Mouse (Mus musculus) Patski (cell line): ENCODE results near the gene Zc3h15. TPM values are rescaled to one million over a fixed set of nuclear protein-coding genes. Genes with fewer than 3 reads are reported as not detected.

Experiments used
- ATAC-seq: fragments of 100-300 bp; one replicate; pipeline ENCODE4 v1.8.0; 2021
- CTCF ChIA-PET: fragments of 350-600 bp; sonication (Branson Sonifier 250); formaldehyde crosslinking; loops from one replicate; lab custom pipeline; 2022; ENCODE audit warnings: inconsistent platforms; lab: Charles Lee
- POLR2A ChIA-PET: fragments of 350-600 bp; sonication (Branson Sonifier 250); formaldehyde crosslinking; loops from one replicate; lab custom pipeline; 2022; ENCODE audit warnings: antibody characterized with exemption, inconsistent platforms; lab: Charles Lee
- DNase-seq: peaks from one replicate; pipeline ENCODE4 v3.0.0-alpha.2; 2011; ENCODE audit warnings: low read depth, low spot score
- H3K27me3 ChIP-seq: fragments of 371-371 bp; one replicate; pipeline ENCODE4 v1.5.1; 2021
- CTCF ChIP-seq: fragments of 100-300 bp; IDR thresholded peaks from one replicate; pipeline ENCODE4 v1.5.1; 2021
- in situ Hi-C: fragments of 300-500 bp; cut with MboI; formaldehyde crosslinking; loops from 3 replicates; pipeline ENCODE4 v1.11.1; 2018; ENCODE audit warnings: low pct_unique_long_range_greater_than_20kb, mixed read lengths
- polyA plus RNA-seq: library from polyadenylated mRNA; unstranded; gene quantifications from one replicate; pipeline ENCODE4 v1.2.3, GENCODE M21; 2021

Gene Zc3h15
- polyA plus RNA-seq, 1 experiment from 2014 or later, result 85.5 TPM

- POLR2A ChIA-PET, result interaction anchor here (1.1 kb wide), 1 partner anchor 25 kb away, joined by 4 read pairs; no protein-coding TSS in a partner anchor
- DNase-seq, result no peak
- no peak for TF ChIP-seq CTCF
- ATAC-seq, result no peak
- in situ Hi-C loops, result no loop called here
- no peaks in the 10 kb centered on the region for H3K27me3 ChIP-seq
- CTCF ChIA-PET, result interaction anchor here (3.8 kb wide), 1 partner anchor 12 kb away, joined by 16 read pairs; no protein-coding TSS in a partner anchor
Observed at GRCm38 (mm10) chr2:83684691-83685090, 40.5 kb downstream of the Zc3h15 start.

GRCm38 (mm10) chr2:83690372-83690771, 46.1 kb downstream of the Zc3h15 start:
- no peak for TF ChIP-seq CTCF
- ChIA-PET POLR2A (no interaction called here), CTCF (interaction anchor here (1.3 to 1.7 kb wide), 3 partner anchors 8 to 15 kb away, joined by 3 to 5 read pairs (median 5); no protein-coding TSS in a partner anchor)
- in situ Hi-C loops, result no loop called here
- peak; percentile 44 for ATAC-seq
- DNase-seq, result no peak
- H3K27me3 ChIP-seq, result no peaks in the 10 kb centered on the region

DNA sequence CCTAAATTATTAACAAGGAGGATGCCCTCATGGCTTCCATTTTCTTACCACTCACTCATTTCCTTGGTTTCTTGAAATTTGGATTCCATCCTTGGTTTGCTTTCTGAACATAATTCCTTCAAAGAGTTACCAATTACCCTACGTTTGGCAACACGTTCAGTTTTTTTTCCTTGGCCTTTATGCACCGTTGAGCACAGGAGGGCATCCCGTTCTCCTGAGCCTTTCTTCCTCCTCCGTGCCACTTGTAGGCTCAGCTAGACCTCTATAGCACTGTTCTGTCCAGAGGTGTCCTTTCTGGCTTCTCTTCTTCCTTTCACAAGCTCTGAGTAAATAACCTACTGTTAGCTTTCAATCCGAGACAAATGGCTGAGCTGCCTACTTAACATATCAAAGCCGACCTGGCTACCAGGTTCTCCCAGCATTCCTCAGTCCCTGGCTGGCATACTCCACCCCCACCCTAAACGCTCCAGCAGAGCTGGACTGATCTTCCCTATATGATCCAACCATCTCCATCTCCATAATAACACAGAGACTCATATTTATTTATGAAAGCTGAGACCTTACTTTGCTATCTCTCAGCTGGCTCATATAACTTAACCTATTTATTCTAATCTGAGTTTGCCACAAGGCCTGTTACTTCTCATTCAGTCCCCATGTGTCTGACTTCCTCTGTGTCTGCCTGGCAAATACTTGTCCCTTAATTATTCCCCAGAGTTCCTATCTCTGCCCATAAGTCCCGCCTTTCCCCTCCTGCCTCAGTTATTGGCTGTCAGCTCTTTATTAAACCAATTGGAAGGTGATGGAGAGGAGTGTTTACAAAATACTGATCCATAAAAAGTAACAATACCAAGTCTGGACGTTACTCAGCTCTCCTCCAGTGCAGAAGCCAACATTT, 48.7 kb downstream of the Zc3h15 start:
- ChIA-PET POLR2A (interaction anchor here (0.6 kb wide), 1 partner anchor 10 kb away, joined by 4 read pairs; no protein-coding TSS in a partner anchor), CTCF (interaction anchor here (1.1 to 1.5 kb wide), 5 partner anchors 9 to 15 kb away, joined by 3 to 5 read pairs (median 3); no protein-coding TSS in a partner anchor)
- peak; percentile 47 for ATAC-seq
- DNase-seq, result no peak
- no peaks in the 10 kb centered on the region for H3K27me3 ChIP-seq
- in situ Hi-C loops, result no loop called here
- no peak for TF ChIP-seq CTCF

- H3K27me3 ChIP-seq, result no peaks in the 10 kb centered on the region
- ATAC-seq (no peak), DNase-seq (no peak)
- CTCF ChIA-PET, result no interaction called here
- POLR2A ChIA-PET, result no interaction called here
- TF ChIP-seq CTCF, result no peak
- in situ Hi-C loops, result no loop called here
Observed at GRCm38 (mm10) chr2:83694061-83694460, 49.8 kb downstream of the Zc3h15 start.

DNA sequence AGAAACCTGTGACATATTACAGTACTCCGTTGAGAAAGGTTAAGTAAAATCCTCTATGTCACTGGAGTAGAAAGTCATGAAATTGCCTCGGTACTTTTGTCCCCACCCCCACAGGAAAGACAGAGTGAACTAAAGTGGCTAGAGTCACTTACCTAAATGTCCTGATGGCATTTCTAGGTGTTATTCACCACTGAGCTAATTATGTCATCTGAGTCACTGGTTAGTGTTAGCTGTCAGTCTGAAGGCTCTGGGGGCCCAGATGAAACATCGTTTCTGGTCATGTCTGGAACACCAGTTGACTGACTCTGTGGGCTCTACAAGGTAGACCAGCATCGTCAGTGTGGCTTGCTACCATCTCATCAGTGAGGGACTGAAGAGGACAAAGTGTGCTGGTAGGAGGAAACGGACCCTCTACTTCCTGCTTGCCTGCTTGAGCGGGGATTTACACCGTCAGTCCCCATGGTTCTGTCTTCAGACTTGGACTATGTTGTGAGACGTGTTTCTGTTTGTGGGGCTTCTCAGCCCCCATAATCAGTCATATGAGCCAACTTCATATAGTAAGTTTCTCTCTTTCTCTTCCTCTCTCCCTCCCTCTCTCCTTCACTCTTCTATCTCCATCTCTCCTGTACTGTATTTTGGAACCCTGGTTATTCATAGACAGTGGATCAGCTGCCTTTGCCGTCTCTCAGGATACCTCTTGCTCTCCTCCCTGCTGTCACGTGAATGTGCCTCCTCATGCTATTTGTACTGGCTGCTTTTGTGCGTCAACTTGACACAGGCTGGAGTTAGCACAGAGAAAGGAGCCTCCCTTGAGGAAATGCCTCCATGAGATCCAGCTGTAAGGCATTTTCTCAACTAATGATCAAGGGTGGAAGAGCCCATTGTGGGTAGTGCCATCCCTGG, 51.4 kb downstream of the Zc3h15 start:
- in situ Hi-C loops, result no loop called here
- no peak for ATAC-seq

DNA sequence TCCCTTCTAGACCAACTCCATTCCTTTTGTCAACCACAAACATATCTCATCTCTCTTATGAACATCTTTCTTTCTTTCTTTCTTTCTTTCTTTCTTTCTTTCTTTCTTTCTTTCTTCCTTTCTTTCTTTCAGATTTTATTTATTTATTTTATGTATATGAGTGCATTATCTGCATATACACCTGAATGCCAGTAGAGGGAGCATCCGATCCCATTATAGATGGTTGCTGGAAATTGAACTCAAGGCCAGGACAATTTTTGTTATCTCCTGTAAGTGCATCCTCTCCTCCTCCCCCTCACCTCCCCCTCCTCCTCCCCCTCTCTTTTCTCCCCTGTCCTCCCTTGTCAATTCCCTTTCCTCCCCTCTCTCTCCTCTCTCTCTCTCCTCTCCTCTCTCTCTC, 54.2 kb downstream of the Zc3h15 start:
- POLR2A ChIA-PET, result no interaction called here
- peak; percentile 16 for TF ChIP-seq CTCF
- CTCF ChIA-PET, result no interaction called here
- no peaks in the 10 kb centered on the region for H3K27me3 ChIP-seq
- DNase-seq (no peak), ATAC-seq (no peak)
- in situ Hi-C loops, result no loop called here

More for the DNA sequence above, 51.4 kb downstream of the Zc3h15 start:
- H3K27me3 ChIP-seq, result no peaks in the 10 kb centered on the region
- no peak for TF ChIP-seq CTCF
- CTCF ChIA-PET, result interaction anchor here (0.6 to 1.1 kb wide), 2 partner anchors 8 to 14 kb away, joined by 3 read pairs; no protein-coding TSS in a partner anchor
- DNase-seq, result no peak
- POLR2A ChIA-PET, result no interaction called here

DNA sequence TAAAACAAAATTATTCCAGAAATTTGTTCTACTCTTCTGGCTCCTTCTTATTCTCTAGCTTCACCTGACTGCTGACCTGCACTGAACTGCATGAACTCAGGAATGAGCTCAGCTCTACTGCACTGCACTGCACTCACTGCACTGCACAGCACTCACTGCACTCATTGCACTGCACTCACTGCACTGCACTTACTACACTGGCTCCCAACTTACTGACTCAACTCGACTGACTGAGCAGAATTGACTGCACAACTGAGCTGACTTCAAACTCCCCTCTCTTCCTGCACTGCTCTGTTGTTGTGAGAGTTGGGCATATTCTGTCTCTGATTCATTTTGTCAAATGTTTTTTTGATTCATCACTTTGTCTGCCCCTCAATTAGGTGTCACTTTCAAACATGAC, 55.1 kb downstream of the Zc3h15 start:
- ChIA-PET CTCF (no interaction called here), POLR2A (no interaction called here)
- TF ChIP-seq CTCF, result no peak
- DNase-seq (no peak), ATAC-seq (peak; percentile 66)
- no peaks in the 10 kb centered on the region for H3K27me3 ChIP-seq
- in situ Hi-C loops, result no loop called here

DNA sequence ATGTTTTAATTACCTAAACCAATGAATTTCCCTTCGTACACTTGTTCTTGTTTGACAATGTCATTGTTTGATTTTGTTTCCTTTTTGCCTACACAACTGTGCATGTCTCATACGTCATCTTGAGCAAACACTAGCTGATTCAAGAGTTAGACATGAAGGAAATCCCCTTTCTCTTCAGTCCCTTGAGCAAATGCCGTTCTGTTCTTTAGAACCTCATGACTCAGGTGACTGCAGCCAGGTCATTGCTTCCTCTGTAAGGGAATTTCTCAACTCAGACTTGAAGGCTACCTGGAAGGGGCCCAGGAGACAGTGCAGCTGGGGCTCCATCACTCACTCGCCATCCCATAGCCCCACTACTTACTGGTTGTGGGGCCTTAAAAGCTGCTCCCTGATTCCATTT, 56.4 kb downstream of the Zc3h15 start:
- no peaks in the 10 kb centered on the region for H3K27me3 ChIP-seq

GRCm38 (mm10) chr2:83702411-83702810, 58.2 kb downstream of the Zc3h15 start:
- ATAC-seq (no peak), DNase-seq (no peak)
- in situ Hi-C loops, result no loop called here
- CTCF ChIA-PET, result no interaction called here
- POLR2A ChIA-PET, result no interaction called here
- H3K27me3 ChIP-seq, result no peaks in the 10 kb centered on the region
- TF ChIP-seq CTCF, result no peak

More for the DNA sequence above, 56.4 kb downstream of the Zc3h15 start:
- ChIA-PET POLR2A (no interaction called here), CTCF (interaction anchor here (0.9 to 1.2 kb wide), 2 partner anchors 18 to 20 kb away, joined by 3 read pairs; no protein-coding TSS in a partner anchor)
- DNase-seq (no peak), ATAC-seq (peak; percentile 33)
- in situ Hi-C loops, result no loop called here
- TF ChIP-seq CTCF, result no peak

- CTCF ChIA-PET, result interaction anchor here (1.0 to 3.5 kb wide), 6 partner anchors 13 to 66 kb away, joined by 3 to 10 read pairs (median 4); no protein-coding TSS in a partner anchor
- in situ Hi-C loops, result no loop called here
- no peaks in the 10 kb centered on the region for H3K27me3 ChIP-seq
- ATAC-seq (no peak), DNase-seq (no peak)
- no peak for TF ChIP-seq CTCF
- POLR2A ChIA-PET, result no interaction called here
Observed at GRCm38 (mm10) chr2:83705580-83706158, 61.4 kb downstream of the Zc3h15 start.
